Mouse (Mus musculus) heart, adult 9 months (tissue): Measurements from ENCODE around the gene Vps37d.

ENCODE experiments used
- DNase-seq, 2 experiments: peaks; one replicate each; pipeline ENCODE4 v3.0.0; 2022; ENCODE audit warnings: low spot score in 2 of 2

Gene Vps37d

DNA sequence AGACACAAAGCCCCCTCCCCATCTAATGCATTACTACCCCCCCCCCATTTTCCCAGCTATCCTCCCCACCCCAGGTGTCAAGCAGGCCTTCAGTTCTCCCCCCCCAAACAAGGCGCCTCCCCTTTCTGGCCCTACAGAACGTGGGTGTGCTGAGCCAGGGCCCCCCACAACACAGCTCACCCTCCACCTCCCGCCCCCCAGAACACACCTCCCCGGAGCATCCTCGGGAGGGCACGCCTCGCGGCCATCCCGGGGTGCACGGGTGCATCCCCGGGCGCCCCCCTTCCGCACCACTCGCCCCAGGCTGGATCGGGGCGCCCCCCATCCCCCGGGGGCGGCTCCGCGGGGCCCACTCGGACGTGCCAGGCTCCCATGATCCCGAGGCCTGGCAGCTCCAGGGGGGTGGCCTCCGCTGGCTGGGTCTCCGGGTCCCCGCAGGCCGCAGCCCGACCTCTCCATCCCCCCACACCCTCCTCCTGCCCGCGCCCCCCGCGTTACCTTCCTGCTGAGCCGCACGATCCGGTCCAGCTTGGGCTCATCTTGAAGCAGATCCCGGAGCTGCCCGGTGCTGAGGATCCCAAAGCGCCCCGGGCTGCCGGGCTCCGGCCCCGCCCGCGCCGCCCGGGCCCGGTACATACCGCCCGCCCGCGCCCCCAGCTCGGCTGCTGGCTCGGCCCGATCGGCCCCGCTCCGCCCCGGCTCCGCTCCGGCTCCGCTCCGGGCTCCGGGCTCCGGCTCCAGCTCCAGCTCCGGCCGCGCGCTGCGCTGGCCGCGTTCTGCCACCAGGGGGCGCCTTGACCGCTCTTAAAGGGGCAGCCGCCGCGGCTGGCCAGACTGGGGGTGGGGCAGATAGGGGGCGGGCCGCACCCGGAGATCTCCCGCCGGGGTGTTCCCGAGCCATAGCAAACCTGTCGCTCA is at the start of gene Vps37d:
TSS of gene Vps37d (minus strand) at position 703 of the 918 bp plus-strand sequence.
- DNase-seq = peak; percentile 83 to 89

DNA sequence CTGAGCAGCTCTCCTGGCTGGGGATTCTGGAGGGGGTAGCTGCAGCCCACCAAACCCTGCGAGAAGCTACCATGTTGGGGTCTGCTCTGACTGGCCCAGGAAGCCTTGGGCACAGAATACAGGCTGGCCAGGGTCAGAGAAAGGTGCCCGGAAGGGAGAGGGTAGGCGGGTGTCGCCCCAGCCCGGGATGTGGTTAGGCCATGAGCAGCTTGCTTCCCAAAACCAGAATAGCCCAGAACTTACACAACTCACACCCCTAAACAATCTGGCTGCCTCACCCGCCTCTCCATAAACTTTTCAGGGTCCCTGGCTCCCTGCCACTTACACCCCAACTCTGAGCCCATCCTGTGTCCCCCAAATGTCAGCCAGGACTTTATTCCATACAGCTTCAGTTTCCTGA is 49.6 kb upstream of the Vps37d start:
- no peak for DNase-seq

DNA sequence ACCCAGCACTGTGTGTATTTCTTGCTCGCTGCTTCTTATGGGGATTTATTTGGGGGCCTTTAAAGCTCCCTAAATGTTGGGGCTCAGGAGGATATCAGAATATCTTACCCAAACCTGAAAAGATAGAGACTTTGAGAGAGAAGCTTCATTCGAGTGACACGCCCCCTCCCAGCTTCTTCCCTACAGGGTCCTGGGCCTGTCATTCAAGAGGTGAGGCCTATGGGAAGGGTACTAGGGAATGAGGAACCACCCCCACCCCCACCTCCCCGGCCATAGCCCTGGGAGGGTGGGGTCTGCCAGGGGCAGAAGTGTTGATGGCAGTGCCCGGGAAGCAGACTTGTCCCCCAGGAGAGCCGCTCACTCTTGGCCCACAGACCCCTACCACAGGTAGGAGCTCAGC is 48.1 kb upstream of the Vps37d start:
- no peak for DNase-seq

DNA sequence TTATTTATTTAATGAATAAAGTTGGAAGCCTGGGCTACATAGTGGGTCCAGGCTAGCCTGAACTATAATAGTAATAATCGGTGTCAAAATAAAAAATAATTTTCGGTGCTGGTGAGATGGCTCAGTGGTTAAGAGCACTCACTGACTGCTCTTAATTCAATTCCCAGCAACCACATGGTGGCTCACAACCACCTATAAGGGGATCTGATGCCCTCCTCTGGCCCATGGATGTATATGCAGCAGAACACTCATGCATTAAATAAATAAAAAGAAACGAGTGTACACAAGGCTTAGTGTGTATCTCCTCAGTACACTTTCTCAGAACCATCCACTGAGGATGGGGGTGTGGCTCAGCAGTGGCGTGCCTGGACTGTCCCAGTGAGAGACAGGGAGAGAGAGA is 42.7 kb upstream of the Vps37d start:
- DNase-seq = no peak

DNA sequence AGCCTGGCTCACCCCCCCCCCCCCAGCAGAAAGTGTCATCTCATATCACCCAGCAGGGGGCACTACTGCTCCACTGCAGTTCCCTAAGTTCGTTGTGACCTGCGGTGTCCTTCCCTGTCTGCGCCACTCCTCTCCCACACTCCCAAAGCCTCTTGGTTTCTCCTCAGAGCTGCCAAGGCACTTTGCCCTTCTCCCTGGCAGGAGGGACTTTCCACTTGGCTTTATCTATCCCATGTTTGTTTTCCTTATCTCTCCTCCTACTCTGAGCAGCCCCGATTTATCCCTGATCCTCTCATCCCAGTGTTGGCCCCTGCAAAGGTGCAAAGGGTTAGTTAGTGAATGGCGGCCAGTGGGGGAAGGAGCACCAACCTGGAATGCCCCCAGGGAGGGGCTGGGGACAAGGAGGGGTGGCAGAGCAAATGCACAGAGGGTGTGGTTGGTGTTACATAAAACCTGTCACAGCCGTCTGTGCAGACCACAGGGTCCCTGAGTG is 40.6 kb upstream of the Vps37d start:
- DNase-seq = peak; percentile 62 to 68

DNA sequence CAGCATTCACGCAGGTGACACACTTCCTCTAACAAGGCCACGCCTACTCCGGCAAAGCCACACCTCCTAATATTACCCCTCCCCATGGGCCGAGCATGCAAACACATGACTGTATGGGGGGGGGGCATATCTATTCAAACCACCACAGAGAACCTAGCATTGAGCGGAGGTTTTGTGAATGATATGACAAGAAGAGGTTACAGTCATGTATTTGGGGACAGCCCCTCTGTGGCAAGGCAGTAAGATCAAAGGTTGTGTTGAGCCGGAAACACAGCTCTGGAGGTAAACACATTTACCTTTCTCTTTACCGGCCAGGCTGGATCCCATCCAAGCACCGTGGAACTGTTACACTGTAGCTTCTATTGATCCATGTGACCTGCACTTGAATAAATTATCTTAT is 37.2 kb upstream of the Vps37d start:
- DNase-seq = no peak

DNA sequence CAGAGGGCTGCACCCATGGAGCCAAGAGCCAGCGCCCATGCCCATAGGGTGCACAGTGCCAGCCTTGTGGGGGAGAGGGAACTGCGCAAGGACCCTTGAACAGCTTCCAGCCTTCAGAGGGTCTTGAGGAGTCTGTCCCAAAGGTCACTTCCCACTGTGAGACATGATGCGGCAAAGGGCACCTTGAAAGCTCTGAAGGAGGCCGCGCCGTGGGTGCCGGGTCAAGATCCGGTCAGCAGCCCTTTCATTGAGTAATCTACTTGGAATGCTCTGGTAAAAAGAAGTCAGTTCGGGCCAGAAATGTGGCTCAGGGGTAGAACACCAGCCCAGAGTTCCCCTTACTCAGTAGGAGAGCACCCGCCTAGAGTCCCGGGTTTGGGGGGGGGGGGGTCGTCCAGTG is 35.7 kb upstream of the Vps37d start:
- no peak for DNase-seq

DNA sequence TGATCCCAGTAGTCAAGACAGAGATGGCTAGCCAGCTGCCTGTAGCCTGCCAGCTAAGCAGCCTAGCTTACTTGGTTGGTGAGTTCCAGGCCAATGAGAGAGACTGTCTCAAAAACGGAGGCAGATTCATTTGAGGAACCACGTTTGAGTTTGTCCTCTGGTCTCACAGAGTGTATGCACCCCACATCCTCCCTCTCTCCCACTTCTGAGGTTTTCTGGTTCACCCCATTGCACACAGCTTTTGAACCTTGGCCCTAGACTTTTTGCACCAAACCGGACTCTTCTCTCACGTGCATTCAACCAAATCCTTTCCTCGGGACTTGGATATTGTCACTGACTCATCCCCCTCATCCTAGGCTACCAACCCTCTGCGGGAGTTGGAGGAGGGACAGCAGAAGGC is 31.9 kb upstream of the Vps37d start:
- DNase-seq = no peak

DNA sequence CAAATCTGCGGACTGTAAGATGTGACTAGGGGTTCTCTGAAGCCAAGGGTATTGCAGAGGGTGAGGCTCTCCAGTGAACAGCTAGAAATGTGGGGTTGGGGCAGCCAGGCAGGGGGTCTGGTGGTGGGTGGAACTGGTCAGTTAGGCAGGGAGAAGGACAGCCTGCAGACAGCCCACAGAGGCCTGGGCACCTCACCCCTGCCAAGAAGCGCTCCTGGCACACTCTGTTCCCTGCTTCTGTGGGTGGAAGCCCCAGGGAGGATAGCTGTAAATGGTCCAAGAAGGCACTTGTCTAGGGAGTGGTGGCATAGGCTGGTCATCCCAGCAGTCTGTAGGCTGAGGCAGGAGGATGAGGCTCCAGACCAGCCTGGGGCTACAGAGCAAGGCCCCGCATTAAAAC is 31.4 kb upstream of the Vps37d start:
- DNase-seq = no peak

DNA sequence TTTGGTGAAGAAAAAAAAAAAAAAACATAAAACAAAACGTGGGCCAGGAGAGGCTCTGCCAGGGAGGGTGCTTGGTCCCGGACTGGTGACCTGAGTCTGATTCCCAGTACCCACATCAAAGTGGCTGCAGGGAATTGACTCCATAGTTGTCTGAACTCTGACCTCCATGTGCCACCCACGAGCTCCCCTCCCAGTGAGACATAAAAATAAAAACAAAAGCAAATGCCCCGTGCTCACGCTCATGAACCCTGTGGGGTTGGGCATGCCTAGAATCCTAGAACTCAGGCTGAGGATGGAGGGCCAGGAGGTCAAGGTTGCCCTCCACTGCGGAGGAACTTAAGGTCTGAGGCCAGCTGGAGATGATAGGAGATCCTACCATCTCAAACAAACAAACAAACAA is 31.0 kb upstream of the Vps37d start:
- no peak for DNase-seq

DNA sequence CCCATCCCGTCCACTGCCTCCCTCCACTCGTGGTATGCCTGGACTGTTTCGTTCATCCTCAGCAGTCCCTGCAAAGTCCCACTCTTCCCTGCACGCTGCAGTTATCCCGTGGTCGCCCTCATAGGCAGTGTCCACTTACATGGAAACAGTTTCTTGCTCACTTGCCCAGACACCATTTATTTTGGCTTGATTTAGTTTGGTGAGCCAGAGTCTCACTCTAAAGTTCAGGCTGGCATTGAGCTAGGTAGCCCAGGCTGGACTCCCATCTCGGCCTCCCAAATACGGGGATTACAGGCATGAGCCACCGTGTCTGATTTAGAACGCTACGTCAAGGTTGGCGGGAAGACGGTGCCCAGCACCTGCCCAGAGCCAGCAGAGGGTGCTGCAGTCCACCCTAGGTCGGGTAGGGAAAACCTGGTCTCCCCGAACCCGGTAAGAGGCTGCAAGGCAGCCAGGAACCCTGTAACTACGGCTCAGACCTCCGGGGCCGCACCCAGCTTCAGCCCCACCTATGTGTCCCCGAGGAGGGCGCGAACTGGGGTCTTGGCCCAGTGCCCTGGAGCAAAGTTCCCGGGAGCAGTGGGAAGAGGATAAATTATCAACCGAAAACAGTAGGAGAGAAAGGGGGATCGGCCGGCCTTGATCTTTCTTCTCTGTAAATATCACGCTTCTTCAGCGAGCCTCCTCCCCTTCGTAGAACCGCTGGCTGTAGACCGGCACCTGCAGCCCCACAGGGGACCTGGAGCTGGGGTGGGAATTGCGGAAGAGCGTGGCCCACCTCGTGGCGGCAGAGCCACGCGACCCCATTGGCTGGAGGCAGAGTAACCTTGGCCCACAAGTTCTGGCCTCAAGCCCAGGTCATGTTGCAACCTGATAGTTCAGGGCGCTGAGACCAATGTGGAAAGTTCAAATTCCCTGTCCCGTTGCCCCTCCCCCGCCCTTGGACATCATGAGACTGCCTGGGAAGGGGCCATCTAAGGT is 29.7 kb upstream of the Vps37d start:
- DNase-seq = peak; percentile 64 to 85

DNA sequence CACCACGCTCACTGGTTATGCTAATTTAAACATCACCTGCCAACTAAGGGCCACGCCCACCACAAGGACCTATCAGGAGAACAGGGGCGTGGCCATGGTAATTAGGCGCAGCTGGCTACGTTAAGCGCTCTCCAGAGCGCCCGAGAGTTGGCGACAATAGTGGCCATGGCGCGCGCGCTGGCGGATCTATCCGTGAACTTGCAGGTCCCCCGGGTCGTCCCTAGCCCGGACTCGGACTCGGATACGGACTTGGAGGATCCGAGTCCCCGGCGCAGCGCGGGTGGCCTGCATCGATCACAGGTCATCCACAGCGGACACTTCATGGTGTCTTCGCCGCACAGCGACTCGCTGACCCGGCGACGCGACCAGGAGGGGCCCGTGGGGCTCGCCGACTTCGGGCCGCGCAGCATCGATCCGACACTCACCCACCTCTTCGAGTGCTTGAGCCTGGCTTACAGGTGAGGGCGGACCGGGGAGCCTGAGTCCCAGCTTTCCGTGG is 28.7 kb upstream of the Vps37d start:
- DNase-seq = peak; percentile 75 to 87

DNA sequence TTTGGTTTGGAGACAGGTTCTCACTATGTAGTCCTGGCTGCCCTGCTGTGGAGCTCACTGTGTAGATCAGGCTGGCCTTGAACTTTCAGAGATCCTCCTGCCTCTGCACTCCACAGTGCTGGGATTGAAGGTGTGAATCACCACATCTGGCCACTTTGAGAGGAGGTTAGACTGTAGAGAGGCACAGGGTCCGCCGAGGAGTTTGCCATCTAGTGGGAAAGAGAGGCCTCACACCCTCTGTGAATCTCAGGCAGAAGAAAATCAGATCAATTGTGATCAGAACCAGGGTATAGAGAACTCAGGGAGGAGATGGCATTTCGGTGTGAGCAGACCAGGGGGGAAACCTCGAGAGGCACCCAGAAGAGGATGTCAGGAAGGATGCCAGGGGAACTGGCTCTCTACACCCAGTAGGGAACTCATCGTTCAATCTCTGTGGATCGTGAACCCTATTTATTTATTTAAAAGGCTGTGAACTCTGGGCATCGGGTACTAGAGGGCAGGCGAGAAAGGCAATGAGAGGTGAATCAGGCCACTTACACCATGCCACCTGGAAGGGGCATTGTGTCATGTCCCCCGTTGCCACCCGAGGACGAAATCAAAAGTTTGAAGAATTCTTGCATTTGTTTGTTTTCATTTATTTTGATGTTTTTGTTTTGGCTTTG is 26.1 kb upstream of the Vps37d start:
- DNase-seq = no peak

DNA sequence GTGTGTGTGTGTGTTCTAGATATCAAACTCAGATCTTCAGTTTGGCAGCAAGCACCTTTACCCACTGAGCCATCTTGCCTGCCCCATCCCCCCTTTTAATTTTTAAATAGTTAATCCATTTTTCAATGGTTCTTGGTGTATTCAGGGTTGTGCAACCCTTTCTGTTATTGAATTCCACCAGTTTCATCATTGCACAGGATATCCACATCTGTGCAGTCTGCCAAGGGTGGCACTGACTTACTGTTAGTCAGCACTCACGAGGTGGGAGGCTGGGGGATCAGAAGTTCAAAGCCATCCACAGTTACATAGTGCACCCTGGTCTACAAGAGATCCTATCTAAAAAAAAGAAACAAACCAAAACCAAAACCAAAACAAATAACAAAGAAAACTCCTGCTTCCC is 22.9 kb upstream of the Vps37d start:
- no peak for DNase-seq

DNA sequence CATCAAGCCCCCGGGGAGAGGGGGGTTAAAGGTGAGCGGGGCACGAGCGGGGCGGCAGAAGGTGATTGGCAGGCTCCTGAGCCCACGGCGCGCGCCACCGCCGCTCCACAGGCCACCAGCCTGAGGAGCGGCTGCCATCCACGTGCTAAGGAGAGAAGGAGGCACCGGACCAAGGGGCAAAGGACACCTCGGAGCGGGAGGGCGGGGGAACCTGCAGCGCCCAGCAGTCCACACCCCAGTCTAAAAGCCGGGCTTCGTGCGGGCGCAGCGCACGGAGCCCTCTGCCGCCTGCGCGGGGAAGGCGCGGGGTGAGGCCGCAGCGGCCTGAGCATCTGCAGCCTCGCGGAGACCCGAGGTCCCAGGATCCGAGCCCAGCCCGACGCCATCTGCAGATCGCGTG is 11.6 kb upstream of the Vps37d start, which contains the start of gene Mlxipl:
TSS of gene Mlxipl (plus strand) at position 238 of the 400 bp plus-strand sequence.
- DNase-seq = no peak

DNA sequence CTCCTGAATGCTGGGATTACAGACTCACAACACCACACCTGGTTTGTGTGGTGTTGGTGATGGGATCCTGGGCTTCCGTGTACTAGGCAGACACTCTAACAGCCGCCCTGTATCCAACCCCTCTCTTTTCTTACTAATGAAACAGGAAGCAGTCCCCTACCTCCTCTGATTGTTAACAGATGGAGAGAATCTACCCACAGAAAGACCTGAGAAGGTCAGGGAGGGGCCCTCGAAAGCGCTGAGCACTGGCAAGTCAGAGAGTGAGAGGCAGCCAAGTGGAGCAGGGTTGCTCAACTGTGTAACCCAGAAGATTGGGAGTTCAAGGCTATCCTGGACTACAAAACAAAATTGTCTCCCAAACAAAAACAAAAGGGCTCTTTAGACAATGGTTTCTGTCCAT is 8.8 kb upstream of the Vps37d start:
- DNase-seq = no peak

DNA sequence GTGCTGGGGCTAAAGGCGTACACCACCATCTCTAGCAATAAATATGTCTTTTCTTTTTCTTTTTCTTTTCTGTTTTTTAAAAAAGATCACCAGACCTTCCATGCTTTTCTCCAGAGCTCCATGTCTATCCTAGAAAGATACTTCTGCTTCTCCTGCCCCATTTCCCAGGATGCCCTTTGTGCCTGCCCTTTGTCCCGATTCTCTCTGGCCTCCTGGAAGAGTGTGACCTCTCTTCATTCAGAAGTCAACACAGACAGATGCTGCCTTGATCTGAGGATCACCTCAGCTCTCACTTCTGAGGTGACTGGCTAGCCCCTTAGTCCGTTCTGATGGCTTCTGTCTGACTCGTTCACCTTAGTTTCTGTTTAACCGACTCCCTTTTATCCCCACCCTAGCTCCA is 2.5 kb upstream of the Vps37d start:
- no peak for DNase-seq

DNA sequence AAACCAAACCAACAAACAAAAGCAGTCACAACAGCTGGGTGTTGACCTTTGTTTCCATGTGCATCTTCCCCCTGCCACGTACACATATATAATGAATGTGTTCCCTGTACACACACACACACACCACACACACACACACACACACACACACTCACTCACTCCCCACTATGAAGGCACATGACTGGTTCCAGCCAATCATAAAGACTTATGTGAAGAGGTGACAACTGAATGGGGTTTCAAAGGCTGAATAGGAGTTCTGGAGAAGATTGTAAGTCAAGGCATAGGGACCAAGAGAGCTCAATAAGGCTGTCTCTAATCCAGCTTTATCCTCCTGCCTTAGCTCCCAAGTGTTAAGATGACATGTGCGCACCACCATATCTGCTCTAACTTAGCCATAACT is 1.5 kb upstream of the Vps37d start:
- no peak for DNase-seq

DNA sequence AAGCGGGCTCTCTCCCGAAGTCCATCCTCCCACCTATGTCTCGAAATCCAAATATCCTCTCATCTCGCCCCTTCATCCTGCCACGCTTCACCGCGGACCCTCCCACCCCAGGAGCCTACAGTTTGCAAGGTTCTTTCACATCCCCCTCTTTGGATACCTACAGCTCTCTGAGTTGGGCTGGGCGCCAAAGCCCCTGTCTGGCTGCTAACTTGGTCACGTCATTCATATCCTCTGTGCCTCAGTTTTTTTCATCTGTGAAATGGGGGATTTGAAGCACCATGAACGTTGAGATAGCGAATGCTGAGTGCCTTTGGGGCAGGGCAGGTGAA is 380 bp upstream of the Vps37d start:
- DNase-seq = no peak

DNA sequence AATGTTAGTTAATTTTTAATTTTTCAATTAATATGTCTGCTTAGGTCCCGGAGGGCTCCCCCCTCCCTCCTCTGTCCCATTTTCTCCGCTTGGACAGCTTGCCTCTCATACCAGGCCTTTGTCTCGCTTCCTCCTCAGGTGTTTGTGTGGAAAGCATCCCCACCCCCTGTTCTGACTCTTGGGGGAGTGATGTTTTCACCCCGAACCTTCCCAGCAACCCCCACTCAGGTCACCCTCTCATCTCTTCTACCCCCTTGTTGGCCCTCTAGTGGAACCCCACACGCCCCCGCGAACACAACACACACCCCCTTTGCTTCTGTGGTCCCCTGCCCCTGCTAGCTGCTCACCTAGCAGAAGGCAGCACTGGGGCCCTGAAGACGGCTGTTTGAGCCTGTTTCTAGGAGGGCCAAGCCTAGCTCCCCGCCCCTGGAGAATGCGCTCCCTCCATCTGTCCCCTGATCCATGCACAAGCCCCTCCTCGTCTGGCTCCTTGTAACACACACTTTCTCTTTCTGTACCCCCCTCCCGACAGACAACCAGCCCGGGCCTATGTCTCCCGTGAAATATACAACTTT is 1.0 kb downstream of the Vps37d start:
- peak in 1 of 2 experiments; percentile 17 for DNase-seq

DNA sequence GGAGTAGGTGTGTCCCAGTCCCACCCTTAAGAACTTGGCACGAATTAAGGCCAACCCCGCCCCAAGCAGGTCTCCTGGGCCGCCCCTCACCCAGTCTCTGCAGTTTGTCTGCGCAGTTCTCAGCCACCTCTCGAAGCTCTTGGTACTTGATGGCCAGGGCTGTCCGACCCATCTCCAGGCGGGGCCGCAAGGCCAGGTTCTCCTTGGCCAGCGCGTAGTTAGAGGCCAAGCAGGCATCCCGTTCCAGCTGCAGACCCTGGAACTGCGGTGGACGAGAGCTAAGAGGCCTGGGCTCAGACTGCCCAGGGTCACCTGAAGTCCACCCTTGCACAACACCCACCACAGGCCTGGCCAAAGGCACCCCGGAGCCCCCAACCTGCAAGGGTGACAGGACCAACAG is 1.7 kb downstream of the Vps37d start:
- no peak for DNase-seq
